Mouse (Mus musculus): Measurements from ENCODE around the gene Lrrc56. TPM values are rescaled to one million over a fixed set of nuclear protein-coding genes. Genes with fewer than 3 reads are reported as not detected.
"Not testable (repeated sequence)": the region's sequence is repeated elsewhere in the genome, so short reads cannot be mapped to it uniquely, and the experiment has no call there.

The Lrrc56 gene
- total RNA-seq, 2 experiments from 2014 or later: 1.7 to 2.1 TPM

DNA sequence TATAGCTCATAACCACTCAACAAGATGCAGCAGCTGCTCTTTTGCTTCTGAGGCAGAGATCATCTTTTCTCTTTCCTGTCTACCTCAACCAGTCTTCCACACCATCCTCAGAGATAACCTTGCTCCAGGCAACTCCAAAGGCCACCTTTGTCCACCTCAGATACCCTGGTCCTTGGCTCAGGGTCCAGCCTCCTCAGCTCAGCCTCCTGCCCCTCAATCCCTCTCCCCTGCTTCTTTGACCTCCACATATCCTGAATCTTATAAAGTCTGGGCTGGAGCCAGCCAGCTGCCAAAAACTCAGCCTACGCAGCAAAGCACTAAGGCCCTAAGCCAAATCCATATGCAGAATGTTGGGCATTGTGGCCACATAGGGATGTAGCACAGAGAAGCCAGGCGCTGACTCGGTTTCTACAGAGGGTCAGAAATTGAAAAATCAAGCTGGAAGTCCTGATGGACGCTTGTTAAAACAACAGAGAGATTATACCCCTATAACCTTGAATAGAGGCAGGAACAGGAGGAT, 28.8 kb downstream of the Lrrc56 start:
- intact Hi-C loops (cut with DNase I): loop anchor here (2.0 to 10.0 kb wide), 2 partner anchors 140 to 222 kb away; partner anchors contain the start of genes Pidd1 and Rplp2
- Histone ChIP-seq H3K27ac (peak overlapping the region; percentile 46; the same call in 1 of the 2 replicates), H3K4me3 (no peak overlapping the region; the same call in 1 of the 2 replicates)
- no peak for DNase-seq
- no peak for TF ChIP-seq CTCF (IDR thresholded peaks at IDR 0.05)

DNA sequence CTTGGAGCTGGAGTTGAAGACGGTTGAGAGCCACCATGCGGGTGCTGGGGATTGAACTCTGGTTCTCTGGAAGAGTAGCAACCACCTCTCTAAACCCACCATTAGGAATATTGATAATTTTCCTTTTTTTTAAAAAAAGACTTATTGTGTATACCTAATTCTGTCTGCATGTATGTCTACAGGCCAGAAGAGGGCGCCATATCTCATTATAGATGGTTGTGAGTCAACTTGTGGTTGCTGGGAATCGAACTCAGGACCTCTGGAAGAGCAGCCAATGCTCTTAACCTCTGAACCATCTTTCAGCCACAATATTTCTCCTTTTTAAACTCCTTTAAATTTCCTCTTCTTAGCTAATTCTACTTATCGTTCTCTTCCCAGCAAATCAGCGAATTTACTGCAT, 32.6 kb downstream of the Lrrc56 start:
- TF ChIP-seq CTCF (IDR thresholded peaks at IDR 0.05): peak; percentile 22; the same call in 1 of the 2 replicates
- Histone ChIP-seq H3K27ac (no peak overlapping the region), H3K4me3 (no peak overlapping the region)
- no peak for DNase-seq
- intact Hi-C loops (cut with DNase I): loop anchor here (10.0 kb wide), 1 partner anchor 218 kb away; the partner anchor contains the start of genes Pidd1 and Rplp2

DNA sequence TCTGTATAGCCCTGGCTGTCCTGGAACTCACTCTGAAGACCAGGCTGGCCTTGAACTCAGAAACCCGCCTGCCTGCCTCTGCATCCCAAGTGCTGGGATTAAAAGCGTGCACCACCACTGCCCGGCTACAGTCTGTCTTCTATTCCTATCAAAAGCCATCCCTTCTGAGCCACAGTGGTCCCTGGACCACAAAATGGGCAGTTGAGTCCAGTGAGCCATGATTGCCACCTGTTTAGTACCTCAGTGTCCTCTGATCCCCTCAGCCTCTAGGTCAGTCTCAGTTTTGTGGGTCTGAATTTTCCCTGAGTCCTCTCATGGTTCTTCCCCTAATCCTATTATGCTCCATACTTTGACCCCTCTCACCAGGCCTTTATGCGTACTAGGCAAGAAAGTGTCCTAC, 33.8 kb downstream of the Lrrc56 start:
- DNase-seq: no peak
- peak overlapping the region; percentile 99 for H3K27ac ChIP-seq
- H3K4me3 ChIP-seq: peak overlapping the region; percentile 75
- no peak for TF ChIP-seq CTCF (IDR thresholded peaks at IDR 0.05)
- intact Hi-C loops (cut with DNase I): loop anchor here (10.0 kb wide), 1 partner anchor 217 kb away; the partner anchor contains the start of genes Pidd1 and Rplp2

DNA sequence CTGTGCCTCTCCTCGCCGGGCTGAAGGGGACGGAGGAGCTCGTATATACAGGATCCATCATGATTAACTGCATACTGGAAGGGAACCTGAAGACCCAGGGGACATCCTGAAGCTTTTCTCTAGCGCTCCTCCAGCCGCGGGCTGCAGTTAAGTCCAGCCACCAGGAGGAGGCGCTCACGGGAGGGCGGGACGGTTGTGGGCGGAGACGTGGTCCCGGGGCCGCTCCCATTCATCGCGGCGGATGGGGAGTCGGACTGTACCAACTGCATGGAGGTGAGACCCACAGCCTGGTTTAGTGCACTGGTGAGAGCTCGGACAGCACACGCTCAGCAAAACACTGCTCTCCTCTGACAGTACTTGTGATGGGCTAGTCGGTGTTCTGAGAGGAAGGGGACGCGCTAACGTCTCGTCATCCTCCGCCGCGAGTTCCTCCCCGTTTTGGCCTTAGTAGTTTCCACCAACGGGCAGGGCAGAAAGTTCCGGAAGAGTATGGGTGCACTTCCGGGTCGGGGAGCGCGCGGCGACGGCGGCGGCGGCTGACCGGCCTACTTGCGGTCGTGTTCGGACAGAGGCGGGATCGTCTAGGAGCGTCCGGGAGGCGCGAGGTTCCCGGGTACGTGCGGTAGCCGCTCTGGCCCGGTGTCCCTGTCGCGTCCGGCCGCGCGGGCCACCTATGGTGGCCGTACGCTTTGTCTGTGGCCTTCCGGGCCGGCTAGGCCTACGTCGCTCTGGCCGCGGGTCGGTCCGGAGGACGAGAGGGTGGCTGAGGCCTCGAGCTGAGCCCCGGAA, 34.5 kb downstream of the Lrrc56 start, which contains the start of gene Phrf1:
Gene Phrf1 (plus strand): TSS at position 506 of the 789 bp plus-strand sequence.
- peak within 1 kb of the TSS; percentile 99 for H3K27ac ChIP-seq
- intact Hi-C loops (cut with DNase I): loop anchor here (10.0 kb wide), 1 partner anchor 216 kb away; the partner anchor contains the start of genes Pidd1 and Rplp2
- peak; percentile 94 for DNase-seq
- peak; percentile 100 for TF ChIP-seq CTCF (IDR thresholded peaks at IDR 0.05)
- H3K4me3 ChIP-seq: peak within 1 kb of the TSS; percentile 75

DNA sequence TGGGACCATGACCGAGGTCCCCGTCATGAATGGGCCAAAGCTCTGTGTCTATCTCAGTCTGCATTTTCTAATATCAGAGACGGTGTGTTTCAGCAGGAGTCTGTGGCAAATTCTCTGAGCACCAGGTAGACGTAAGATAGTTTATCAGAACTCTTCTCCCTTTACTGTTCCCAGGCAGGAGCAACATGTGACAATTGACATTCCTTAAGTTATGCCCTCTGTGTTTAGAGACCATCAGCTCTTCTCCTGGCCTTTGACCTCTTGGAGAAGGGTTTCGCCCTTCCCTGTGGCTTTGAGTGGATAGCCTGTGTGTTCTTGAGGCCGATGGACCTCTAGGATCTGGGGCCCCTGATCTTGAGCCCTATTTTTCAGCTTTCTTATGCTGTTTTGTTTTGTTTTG, 35.7 kb downstream of the Lrrc56 start:
- no peak for DNase-seq
- Histone ChIP-seq H3K27ac (0 out of 2 replicates have a peak overlapping the region, but pooled peaks have one; percentile 99), H3K4me3 (peak overlapping the region; percentile 75)
- TF ChIP-seq CTCF (IDR thresholded peaks at IDR 0.05): no peak
- intact Hi-C loops (cut with DNase I): loop anchor here (10.0 kb wide), 1 partner anchor 215 kb away; the partner anchor contains the start of genes Pidd1 and Rplp2

DNA sequence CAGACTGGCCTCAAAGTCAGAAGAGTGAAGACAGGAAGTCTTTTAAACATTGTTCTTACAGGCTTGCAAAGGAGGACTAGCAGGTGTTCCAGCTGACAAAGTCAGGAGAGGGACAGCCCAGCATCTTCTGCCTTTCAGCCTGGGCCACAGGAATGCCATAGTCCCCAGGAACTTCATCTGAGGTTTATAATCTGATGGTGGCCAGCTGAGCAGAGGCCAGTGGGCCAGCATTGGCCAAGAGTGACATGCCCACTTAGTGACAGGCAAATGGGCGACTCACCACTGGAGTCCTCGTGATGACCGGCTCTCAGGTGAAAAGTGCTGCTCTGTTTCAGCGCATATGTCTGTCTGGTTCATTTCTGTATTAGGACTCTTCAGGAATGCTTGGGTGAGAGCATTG, 36.6 kb downstream of the Lrrc56 start:
- Histone ChIP-seq H3K4me3 (peak overlapping the region; percentile 75; the same call in 1 of the 2 replicates), H3K27ac (no peak overlapping the region)
- intact Hi-C loops (cut with DNase I): no loop called here
- DNase-seq: no peak
- no peak for TF ChIP-seq CTCF (IDR thresholded peaks at IDR 0.05)

DNA sequence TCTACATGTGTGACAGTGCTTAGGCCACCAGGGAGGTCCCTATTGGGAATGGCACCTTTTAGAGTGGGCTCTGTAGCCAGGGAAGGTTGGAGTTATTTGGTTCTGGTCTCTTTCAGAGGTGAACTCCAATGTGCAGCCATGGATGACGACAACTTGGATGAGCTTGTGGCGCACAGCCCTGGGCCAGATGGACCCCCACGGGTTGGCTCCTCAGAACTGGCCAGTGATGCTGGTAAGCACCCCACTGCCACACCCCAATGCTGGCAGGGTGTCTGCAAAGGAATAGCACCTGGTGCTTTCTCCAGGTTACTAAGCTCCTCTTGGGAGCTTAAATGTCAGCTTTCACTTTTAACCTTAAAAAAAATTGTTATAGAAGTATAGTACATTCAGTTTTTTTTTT, 37.2 kb downstream of the Lrrc56 start:
- TF ChIP-seq CTCF (IDR thresholded peaks at IDR 0.05): no peak
- H3K4me3 ChIP-seq: no peak overlapping the region
- no peak for DNase-seq
- intact Hi-C loops (cut with DNase I): no loop called here
- H3K27ac ChIP-seq: no peak overlapping the region

DNA sequence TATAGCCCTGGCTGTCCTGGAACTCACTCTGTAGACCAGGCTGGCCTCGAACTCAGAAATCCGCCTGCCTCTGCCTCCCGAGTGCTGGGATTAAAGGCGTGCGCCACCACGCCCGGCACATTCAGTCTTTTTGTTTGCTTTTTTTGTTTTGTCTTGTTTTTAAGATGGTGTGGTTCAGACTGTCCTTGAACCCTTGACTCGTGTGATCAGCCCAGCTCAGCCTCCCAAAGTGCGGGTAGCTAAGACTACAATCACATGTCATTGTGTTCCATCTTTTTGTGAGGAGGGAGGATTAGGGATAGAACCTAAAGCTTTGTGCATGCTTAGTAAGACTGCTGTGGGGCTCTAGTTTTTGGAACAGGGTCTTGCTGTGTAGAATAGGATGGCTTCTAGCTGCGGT, 37.6 kb downstream of the Lrrc56 start:
- Histone ChIP-seq H3K4me3 (no peak overlapping the region), H3K27ac (no peak overlapping the region)
- intact Hi-C loops (cut with DNase I): no loop called here
- TF ChIP-seq CTCF (IDR thresholded peaks at IDR 0.05): no peak
- DNase-seq: no peak

DNA sequence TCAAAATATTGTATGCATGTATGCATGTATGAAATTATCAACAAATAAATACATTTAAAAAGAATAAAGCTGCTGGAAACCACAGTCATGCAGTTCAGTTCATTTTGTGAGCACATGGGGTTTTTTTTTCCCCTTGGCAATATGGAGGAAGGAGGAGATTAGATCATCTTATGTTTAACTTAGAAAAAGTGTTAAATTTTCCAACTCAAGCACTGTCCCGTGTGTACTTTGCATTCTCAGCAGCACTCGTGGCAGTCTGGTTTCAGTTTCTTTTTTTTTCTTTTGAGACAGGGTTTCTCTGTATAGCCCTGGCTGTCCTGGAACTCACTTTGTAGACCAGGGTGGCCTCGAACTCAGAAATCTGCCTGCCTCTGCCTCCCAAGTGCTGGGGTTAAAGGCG, 56.5 kb downstream of the Lrrc56 start:
- H3K4me3 ChIP-seq; DNase-seq; H3K27ac ChIP-seq; intact Hi-C loops (cut with DNase I): not testable (repeated sequence)

DNA sequence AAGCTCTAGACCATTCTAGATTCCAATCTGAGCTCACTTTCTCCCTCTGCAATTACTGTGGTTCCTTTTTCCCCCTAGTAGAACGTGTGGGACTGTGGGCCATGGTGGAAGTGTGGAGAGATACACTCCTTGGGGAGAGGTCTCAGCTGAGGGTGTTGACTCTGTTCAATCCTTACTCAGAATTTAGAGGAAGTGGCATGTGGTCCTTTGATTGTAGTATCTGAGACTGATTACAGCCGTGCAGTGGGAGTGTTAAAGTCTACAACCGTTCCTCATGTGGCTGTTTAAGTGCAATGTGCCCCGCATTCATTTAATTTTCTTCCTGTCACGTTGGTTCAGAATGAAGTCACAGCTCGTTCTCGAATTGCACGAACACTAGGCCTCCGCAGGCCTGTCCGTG, 62.2 kb downstream of the Lrrc56 start:
- no peak for TF ChIP-seq CTCF (IDR thresholded peaks at IDR 0.05)
- intact Hi-C loops (cut with DNase I): no loop called here
- no peak for DNase-seq
- Histone ChIP-seq H3K4me3 (no peak overlapping the region), H3K27ac (no peak overlapping the region)

Small RNAs within 50 kb of the gene (microRNA-seq; reads per million reads assigned to microRNA genes)
- 77.3 reads per million, percentile 39 among the genes with 10 or more reads in this experiment for gene Mir210

Other genes starting within 250 kb of the Lrrc56 start
- under 1 TPM in 1 of 2 experiments, not detected in 1; 0.33 TPM for gene Ifitm5, start 243.9 kb upstream of the Lrrc56 start, total RNA-seq (2021)
- not detected for gene Gm45717, start 238.2 kb upstream of the Lrrc56 start, total RNA-seq (2021)
- 10 to 100 TPM; 42.2 to 82.6 TPM for gene Ifitm2, start 238.2 kb upstream of the Lrrc56 start, total RNA-seq (2021)
- 1 to 10 TPM in 1 of 2 experiments, under 1 TPM in 1; 0.69 to 1.4 TPM for gene Ifitm1, start 226.9 kb upstream of the Lrrc56 start, total RNA-seq (2021)
- 10 to 100 TPM; 30.8 to 49.0 TPM for gene Ifitm3, start 183.4 kb upstream of the Lrrc56 start, total RNA-seq (2021)
- not detected for gene Ifitm6, start 176.2 kb upstream of the Lrrc56 start, total RNA-seq (2021)
- gene Gm17387, start 165.0 kb upstream of the Lrrc56 start, total RNA-seq (2021): not detected
- under 1 TPM; 0.17 to 0.18 TPM for gene B4galnt4, start 133.1 kb upstream of the Lrrc56 start, total RNA-seq (2021)
- not detected for gene Pkp3, start 115.9 kb upstream of the Lrrc56 start, total RNA-seq (2021)
- 1 to 10 TPM; 1.7 TPM for gene Sigirr, start 93.6 kb upstream of the Lrrc56 start, total RNA-seq (2021)
- not detected for gene Ano9, start 76.4 kb upstream of the Lrrc56 start, total RNA-seq (2021)
- 10 to 100 TPM; 19.5 to 20.5 TPM for gene Ptdss2, start 71.8 kb upstream of the Lrrc56 start, total RNA-seq (2021)
- 10 to 100 TPM; 46.5 to 50.9 TPM for gene Rnh1, start 21.3 kb upstream of the Lrrc56 start, total RNA-seq (2021)
- 100 to 1,000 TPM; 117 to 119 TPM for gene Hras, start 152 bp upstream of the Lrrc56 start, total RNA-seq (2021)
- gene Lmntd2, start 19.9 kb downstream of the Lrrc56 start, total RNA-seq (2021): not detected
- gene Rassf7, start 21.7 kb downstream of the Lrrc56 start, total RNA-seq (2021): under 1 TPM in 1 of 2 experiments, not detected in 1; 0.28 TPM
- gene Phrf1, start 34.6 kb downstream of the Lrrc56 start, total RNA-seq (2021): 10 to 100 TPM; 22.4 to 28.1 TPM
- gene Irf7, start 72.3 kb downstream of the Lrrc56 start, total RNA-seq (2021): 1 to 10 TPM; 1.1 TPM
- gene Cdhr5, start 82.6 kb downstream of the Lrrc56 start, total RNA-seq (2021): not detected
- not detected for gene Sct, start 85.0 kb downstream of the Lrrc56 start, total RNA-seq (2021)
- gene Drd4, start 97.8 kb downstream of the Lrrc56 start, total RNA-seq (2021): not detected
- gene Deaf1, start 133.5 kb downstream of the Lrrc56 start, total RNA-seq (2021): 10 to 100 TPM; 13.3 to 14.0 TPM
- 10 to 100 TPM; 11.5 to 16.9 TPM for gene Tmem80, start 133.6 kb downstream of the Lrrc56 start, total RNA-seq (2021)
- gene Eps8l2, start 144.7 kb downstream of the Lrrc56 start, total RNA-seq (2021): 1 to 10 TPM; 2.6 to 3.1 TPM
- 10 to 100 TPM; 77.5 to 88.3 TPM for gene Taldo1, start 198.0 kb downstream of the Lrrc56 start, total RNA-seq (2021)
- gene Gatd1, start 220.0 kb downstream of the Lrrc56 start, total RNA-seq (2021): 1 to 10 TPM; 5.5 to 8.3 TPM
- gene Cend1, start 235.3 kb downstream of the Lrrc56 start, total RNA-seq (2021): under 1 TPM; 0.28 to 0.31 TPM
- gene Slc25a22, start 243.7 kb downstream of the Lrrc56 start, total RNA-seq (2021): 10 to 100 TPM; 18.6 to 26.1 TPM
- under 1 TPM; 0.08 to 0.20 TPM for gene Pidd1, start 249.9 kb downstream of the Lrrc56 start, total RNA-seq (2021)